Mouse (Mus musculus): ENCODE data around the gene Hoxb5. TPM values are rescaled to one million over a fixed set of nuclear protein-coding genes. Genes with fewer than 3 reads are reported as not detected.

Hoxb5 gene
- polyA plus RNA-seq, 1 experiment from 2014 or later: 0.67 TPM

DNA sequence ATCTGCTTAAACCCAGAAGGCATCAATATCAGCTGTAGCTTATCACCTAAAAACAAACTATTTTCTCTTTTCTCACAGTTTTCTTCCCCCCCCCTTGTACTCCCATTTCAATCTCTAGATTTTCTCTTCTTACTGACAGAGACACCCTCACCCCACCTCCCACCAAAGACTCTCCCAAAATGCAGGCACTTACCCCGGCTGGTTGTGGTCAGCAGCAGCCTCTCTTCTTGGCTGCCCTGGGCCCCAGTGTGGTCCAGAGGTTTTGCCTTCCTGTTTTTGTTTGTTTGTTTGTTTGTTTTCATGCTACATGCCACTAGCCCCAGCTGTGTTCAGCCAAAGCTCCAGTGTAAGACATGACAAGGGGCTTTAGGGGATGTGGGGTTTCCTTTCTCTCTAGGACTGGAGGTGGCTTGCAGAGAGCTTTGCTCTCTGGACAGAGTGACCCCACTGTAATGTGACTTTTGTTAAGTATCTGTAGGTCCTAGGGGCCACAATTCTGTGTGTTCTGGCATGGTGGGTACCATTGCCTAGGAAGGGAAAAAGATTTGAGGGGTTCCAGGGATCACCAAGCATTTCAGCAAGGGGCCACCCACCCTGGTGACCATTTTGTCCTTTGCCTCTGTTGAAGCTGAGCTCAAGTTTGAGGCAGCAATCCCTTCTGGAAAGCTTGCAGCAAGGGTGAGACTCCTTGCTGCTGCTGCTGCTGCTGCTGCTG, 34.9 kb upstream of the Hoxb5 start:
- H3K9me3 ChIP-seq (replicated peaks; ENCODE audit: control insufficient read depth, low read length): no peaks in the 10 kb centered on the region
- H3K4me3 ChIP-seq (ENCODE audit: low read depth, low read length): no peak overlapping the region
- H3K27me3 ChIP-seq (ENCODE audit: control insufficient read depth, insufficient read depth, low read length): peaks cover 96% of the 10 kb centered on the region
- H3K36me3 ChIP-seq (replicated peaks; ENCODE audit: control insufficient read depth, insufficient read depth, low read depth, low read length): no peaks in the 10 kb centered on the region
- H3K4me2 ChIP-seq (ENCODE audit: low read depth, low read length): no peak overlapping the region
- 8% methylated on average over 1 of the region's 1 CpGs for WGBS
- no peak overlapping the region for H3K9ac ChIP-seq (replicated peaks; ENCODE audit: low read length)
- no peak overlapping the region for H3K27ac ChIP-seq (replicated peaks; ENCODE audit: low read depth, low read length)
- no peak for ATAC-seq (replicated peaks; ENCODE audit: insufficient number of reproducible peaks, low FRiP score, low TSS enrichment, low read depth)
- DNase-seq (ENCODE audit: low spot score): no peak
- peaks cover 2% of the 10 kb centered on the region; the same call in 1 of the 2 replicates for H3K4me1 ChIP-seq (ENCODE audit: control insufficient read depth, insufficient read depth, low read length)

DNA sequence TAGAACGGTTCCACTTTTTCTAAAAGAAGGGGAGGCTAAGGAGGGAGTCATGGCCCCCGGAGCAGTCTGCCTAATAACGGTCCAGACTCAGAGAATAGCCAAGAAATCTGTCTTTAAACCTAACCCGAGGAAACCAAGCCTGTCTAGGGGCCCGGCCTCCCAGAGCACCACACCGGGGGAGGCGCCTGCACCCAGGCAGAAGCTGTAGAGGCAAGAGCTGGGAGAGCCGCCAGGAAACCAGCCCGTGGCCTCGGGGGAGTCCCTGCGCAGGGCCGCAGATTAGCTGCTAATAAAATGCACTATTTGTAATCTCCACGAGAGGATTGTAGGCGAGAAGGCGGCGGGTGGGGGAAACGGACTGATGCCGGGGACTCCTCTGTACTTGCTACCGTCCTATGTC, 33.3 kb upstream of the Hoxb5 start:
- DNase-seq (ENCODE audit: low spot score) (no peak), ATAC-seq (replicated peaks; ENCODE audit: insufficient number of reproducible peaks, low FRiP score, low TSS enrichment, low read depth) (no peak)
- no peak overlapping the region for H3K27ac ChIP-seq (replicated peaks; ENCODE audit: low read depth, low read length)
- no peaks in the 10 kb centered on the region for H3K36me3 ChIP-seq (replicated peaks; ENCODE audit: control insufficient read depth, insufficient read depth, low read depth, low read length)
- no peak overlapping the region for H3K4me2 ChIP-seq (ENCODE audit: low read depth, low read length)
- no peak overlapping the region for H3K9ac ChIP-seq (replicated peaks; ENCODE audit: low read length)
- no peaks in the 10 kb centered on the region for H3K9me3 ChIP-seq (replicated peaks; ENCODE audit: control insufficient read depth, low read length)
- H3K4me3 ChIP-seq (ENCODE audit: low read depth, low read length): no peak overlapping the region
- H3K27me3 ChIP-seq (ENCODE audit: control insufficient read depth, insufficient read depth, low read length): peaks cover 96% of the 10 kb centered on the region
- H3K4me1 ChIP-seq (ENCODE audit: control insufficient read depth, insufficient read depth, low read length): peaks cover 2% of the 10 kb centered on the region; the same call in 1 of the 2 replicates
- under 1% methylated on average over 19 of the region's 19 CpGs for WGBS

DNA sequence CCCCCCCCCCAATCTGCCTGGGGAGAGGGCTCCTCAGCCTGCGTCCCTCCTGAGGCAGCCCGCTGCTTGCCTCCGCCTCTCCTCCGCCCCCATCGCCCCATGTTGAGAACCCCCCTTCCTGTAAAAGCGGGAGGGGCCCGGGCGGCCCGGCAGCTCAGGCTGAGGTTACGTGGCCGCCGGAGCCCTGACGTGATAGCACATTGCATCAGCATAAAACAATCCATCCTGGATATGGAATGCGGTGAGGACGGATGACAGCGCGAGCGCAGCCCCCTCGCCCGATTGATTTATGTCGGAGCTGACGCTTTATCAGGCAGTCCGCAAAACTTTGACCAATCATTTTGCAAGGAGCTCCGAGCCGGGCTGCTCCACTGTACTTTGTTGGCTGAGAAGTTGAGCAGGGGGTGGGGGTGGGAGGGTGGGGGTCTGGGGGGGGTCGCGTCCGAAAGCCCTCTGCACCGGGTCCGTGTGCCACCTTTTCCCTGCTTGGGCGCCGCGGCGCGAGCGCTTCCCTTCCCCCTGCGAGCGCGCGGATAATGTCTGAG, 32.1 kb upstream of the Hoxb5 start, which contains the start of gene Hoxb9:
Gene Hoxb9 (plus strand): TSS at position 462 of the 545 bp plus-strand sequence.
- Histone ChIP-seq H3K4me2 (ENCODE audit: low read depth, low read length) (peak within 1 kb of the TSS; percentile 2; the same call in 1 of the 2 replicates), H3K9me3 (replicated peaks; ENCODE audit: control insufficient read depth, low read length) (no peaks in the 10 kb centered on the region), H3K9ac (replicated peaks; ENCODE audit: low read length) (no peak within 1 kb of the TSS), H3K27me3 (ENCODE audit: control insufficient read depth, insufficient read depth, low read length) (peaks cover 97% of the 10 kb centered on the region), H3K4me3 (ENCODE audit: low read depth, low read length) (no peak within 1 kb of the TSS), H3K4me1 (ENCODE audit: control insufficient read depth, insufficient read depth, low read length) (peaks cover 2% of the 10 kb centered on the region; the same call in 1 of the 2 replicates), H3K36me3 (replicated peaks; ENCODE audit: control insufficient read depth, insufficient read depth, low read depth, low read length) (no peaks in the 10 kb centered on the region), H3K27ac (replicated peaks; ENCODE audit: low read depth, low read length) (no peak within 1 kb of the TSS)
- DNase-seq (ENCODE audit: low spot score): no peak
- WGBS: under 1% methylated on average over 40 of the region's 40 CpGs
- no peak for ATAC-seq (replicated peaks; ENCODE audit: insufficient number of reproducible peaks, low FRiP score, low TSS enrichment, low read depth)

DNA sequence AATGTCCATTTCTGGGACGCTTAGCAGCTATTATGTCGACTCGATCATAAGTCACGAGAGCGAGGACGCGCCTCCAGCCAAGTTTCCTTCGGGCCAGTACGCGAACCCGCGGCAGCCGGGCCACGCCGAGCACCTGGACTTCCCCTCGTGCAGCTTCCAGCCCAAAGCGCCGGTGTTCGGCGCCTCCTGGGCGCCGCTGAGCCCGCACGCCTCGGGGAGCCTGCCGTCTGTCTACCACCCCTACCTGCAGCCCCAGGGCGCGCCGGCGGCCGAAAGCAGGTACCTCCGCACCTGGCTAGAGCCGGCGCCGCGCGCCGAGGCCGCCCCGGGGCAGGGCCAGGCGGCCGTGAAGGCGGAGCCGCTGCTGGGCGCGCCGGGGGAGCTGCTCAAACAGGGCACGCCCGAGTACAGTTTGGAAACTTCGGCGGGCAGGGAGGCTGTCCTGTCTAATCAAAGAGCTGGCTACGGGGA, 31.6 kb upstream of the Hoxb5 start:
- no peak for ATAC-seq (replicated peaks; ENCODE audit: insufficient number of reproducible peaks, low FRiP score, low TSS enrichment, low read depth)
- WGBS: under 1% methylated on average over 52 of the region's 52 CpGs
- no peak for DNase-seq (ENCODE audit: low spot score)
- Histone ChIP-seq H3K4me3 (ENCODE audit: low read depth, low read length) (no peak overlapping the region), H3K9me3 (replicated peaks; ENCODE audit: control insufficient read depth, low read length) (no peaks in the 10 kb centered on the region), H3K9ac (replicated peaks; ENCODE audit: low read length) (no peak overlapping the region), H3K27ac (replicated peaks; ENCODE audit: low read depth, low read length) (no peak overlapping the region), H3K36me3 (replicated peaks; ENCODE audit: control insufficient read depth, insufficient read depth, low read depth, low read length) (no peaks in the 10 kb centered on the region), H3K27me3 (ENCODE audit: control insufficient read depth, insufficient read depth, low read length) (peaks cover 97% of the 10 kb centered on the region), H3K4me2 (ENCODE audit: low read depth, low read length) (no peak overlapping the region), H3K4me1 (ENCODE audit: control insufficient read depth, insufficient read depth, low read length) (peaks cover 2% of the 10 kb centered on the region; the same call in 1 of the 2 replicates)

DNA sequence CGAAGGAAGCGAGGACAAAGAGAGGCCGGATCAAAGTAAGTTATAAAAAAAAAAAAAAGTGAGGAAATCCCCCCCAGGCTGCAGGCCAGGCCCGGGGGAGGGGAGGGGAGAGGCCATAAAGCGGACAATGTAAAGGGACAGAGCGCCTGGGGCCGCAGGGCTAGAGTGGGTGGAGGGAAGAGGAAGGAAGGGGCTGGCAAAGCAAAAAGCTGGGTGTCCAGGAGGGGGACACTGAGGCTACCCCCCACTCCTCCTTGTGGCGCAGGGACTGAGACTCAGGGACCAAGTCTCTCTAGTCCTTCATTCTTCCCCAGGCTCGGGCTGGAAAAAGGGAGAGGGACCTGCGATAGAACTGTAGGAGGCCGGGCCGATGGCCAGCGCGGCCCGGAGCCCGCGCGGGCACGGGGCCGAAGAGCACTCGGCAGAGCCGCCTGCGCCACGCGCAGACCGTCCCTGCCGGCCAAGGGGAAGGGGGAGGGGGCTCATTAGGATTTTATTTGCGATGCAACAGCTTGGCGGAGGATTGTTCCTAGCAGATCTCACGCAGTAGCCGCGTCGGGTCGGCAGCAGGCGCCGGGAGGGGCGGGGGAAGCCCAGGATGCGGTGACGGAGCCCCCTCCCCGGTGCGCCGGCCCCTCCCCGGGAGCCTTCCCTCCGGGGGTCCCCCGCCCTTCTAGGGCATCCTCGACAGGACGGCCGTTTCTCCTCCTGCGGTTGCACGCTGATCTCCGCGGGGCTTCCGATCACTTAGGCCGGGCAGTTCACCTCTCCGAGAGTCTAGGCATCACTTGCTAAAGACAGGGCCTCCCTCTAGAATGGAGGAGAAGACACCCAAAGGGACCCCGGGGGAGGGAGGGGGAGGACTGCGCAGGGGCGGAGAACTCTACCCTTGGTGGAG, 30.9 kb upstream of the Hoxb5 start:
- Histone ChIP-seq H3K36me3 (replicated peaks; ENCODE audit: control insufficient read depth, insufficient read depth, low read depth, low read length) (no peaks in the 10 kb centered on the region), H3K9ac (replicated peaks; ENCODE audit: low read length) (no peak overlapping the region), H3K27ac (replicated peaks; ENCODE audit: low read depth, low read length) (no peak overlapping the region), H3K9me3 (replicated peaks; ENCODE audit: control insufficient read depth, low read length) (no peaks in the 10 kb centered on the region), H3K4me1 (ENCODE audit: control insufficient read depth, insufficient read depth, low read length) (peaks cover 2% of the 10 kb centered on the region; the same call in 1 of the 2 replicates), H3K4me3 (ENCODE audit: low read depth, low read length) (no peak overlapping the region), H3K27me3 (ENCODE audit: control insufficient read depth, insufficient read depth, low read length) (peaks cover 97% of the 10 kb centered on the region), H3K4me2 (ENCODE audit: low read depth, low read length) (peak overlapping the region; percentile 2; the same call in 1 of the 2 replicates)
- 1% methylated on average over 56 of the region's 58 CpGs for WGBS
- DNase-seq (ENCODE audit: low spot score): no peak
- ATAC-seq (replicated peaks; ENCODE audit: insufficient number of reproducible peaks, low FRiP score, low TSS enrichment, low read depth): no peak

DNA sequence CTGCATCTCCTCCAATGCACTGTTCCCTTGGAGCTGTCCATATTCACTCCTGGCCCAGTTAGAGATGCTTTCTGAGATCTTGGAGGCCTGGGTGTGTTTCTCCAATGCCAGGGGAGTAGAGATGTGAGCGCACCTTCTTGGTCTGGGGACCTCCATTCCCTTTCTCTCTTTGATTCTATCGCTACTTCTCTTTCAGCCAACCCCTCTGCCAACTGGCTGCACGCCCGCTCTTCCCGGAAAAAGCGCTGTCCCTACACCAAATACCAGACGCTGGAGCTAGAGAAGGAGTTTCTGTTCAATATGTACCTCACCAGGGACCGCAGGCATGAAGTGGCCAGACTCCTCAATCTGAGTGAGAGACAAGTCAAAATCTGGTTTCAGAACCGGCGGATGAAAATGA, 28.7 kb upstream of the Hoxb5 start:
- Histone ChIP-seq H3K4me2 (ENCODE audit: low read depth, low read length) (no peak overlapping the region), H3K9ac (replicated peaks; ENCODE audit: low read length) (no peak overlapping the region), H3K27ac (replicated peaks; ENCODE audit: low read depth, low read length) (no peak overlapping the region), H3K4me1 (ENCODE audit: control insufficient read depth, insufficient read depth, low read length) (peaks cover 2% of the 10 kb centered on the region; the same call in 1 of the 2 replicates), H3K9me3 (replicated peaks; ENCODE audit: control insufficient read depth, low read length) (no peaks in the 10 kb centered on the region), H3K4me3 (ENCODE audit: low read depth, low read length) (no peak overlapping the region), H3K27me3 (ENCODE audit: control insufficient read depth, insufficient read depth, low read length) (peaks cover 99% of the 10 kb centered on the region), H3K36me3 (replicated peaks; ENCODE audit: control insufficient read depth, insufficient read depth, low read depth, low read length) (no peaks in the 10 kb centered on the region)
- DNase-seq (ENCODE audit: low spot score): no peak
- 3% methylated on average over 10 of the region's 10 CpGs for WGBS
- no peak for ATAC-seq (replicated peaks; ENCODE audit: insufficient number of reproducible peaks, low FRiP score, low TSS enrichment, low read depth)

DNA sequence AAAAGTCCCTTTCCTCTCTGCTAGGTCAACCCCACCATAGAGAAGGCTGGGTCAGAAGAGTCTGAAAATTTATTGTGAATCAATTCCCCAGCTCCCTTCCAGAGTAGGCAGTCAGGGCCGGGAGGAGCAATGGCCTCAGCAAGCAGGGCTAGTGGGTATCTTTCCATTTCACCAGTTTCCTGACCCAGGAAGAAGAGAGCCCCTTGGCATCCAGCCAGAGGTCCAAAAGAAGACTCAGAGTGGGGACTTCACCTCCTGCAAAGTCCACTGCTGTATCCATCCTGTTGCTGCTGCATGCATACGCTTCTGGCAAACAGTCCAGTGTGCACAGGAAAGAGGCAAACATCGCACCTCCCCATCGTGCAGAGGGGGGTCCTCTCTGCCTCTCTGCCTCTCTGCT, 27.2 kb upstream of the Hoxb5 start:
- H3K27me3 ChIP-seq (ENCODE audit: control insufficient read depth, insufficient read depth, low read length): peaks cover 98% of the 10 kb centered on the region
- peaks cover 2% of the 10 kb centered on the region; the same call in 1 of the 2 replicates for H3K4me1 ChIP-seq (ENCODE audit: control insufficient read depth, insufficient read depth, low read length)
- H3K4me2 ChIP-seq (ENCODE audit: low read depth, low read length): no peak overlapping the region
- no peaks in the 10 kb centered on the region for H3K9me3 ChIP-seq (replicated peaks; ENCODE audit: control insufficient read depth, low read length)
- H3K36me3 ChIP-seq (replicated peaks; ENCODE audit: control insufficient read depth, insufficient read depth, low read depth, low read length): no peaks in the 10 kb centered on the region
- no peak overlapping the region for H3K27ac ChIP-seq (replicated peaks; ENCODE audit: low read depth, low read length)
- WGBS: 5% methylated on average over 4 of the region's 4 CpGs
- no peak for DNase-seq (ENCODE audit: low spot score)
- H3K4me3 ChIP-seq (ENCODE audit: low read depth, low read length): no peak overlapping the region
- no peak overlapping the region for H3K9ac ChIP-seq (replicated peaks; ENCODE audit: low read length)
- no peak for ATAC-seq (replicated peaks; ENCODE audit: insufficient number of reproducible peaks, low FRiP score, low TSS enrichment, low read depth)

Data from embryonic facial prominence, embryonic 11.5 days (tissue).